Mouse (Mus musculus) midbrain, embryonic 16.5 days (tissue): Measurements from ENCODE around the gene Agbl4. TPM values are rescaled to one million over a fixed set of nuclear protein-coding genes. Genes with fewer than 3 reads are reported as not detected.

Experiments
- ATAC-seq: fragments of 200-750 bp; cut with Nextera tagmentation; 2 replicates; pipeline ENCODE4 v1.8.0; 2017; ENCODE audit warnings: moderate TSS enrichment
- H3K27ac ChIP-seq: fragments of 300-500 bp; sonication (generic); 2 replicates; pipeline ENCODE4 v1.5.1; 2014; ENCODE audit warnings: mild to moderate bottlenecking, low read length, mixed read lengths
- H3K27me3 ChIP-seq: fragments of 300-500 bp; sonication (generic); 2 replicates; pipeline ENCODE4 v1.6.1; 2014; ENCODE audit warnings: low read depth, low read length, mixed read lengths; ENCODE audit not compliant: control insufficient read depth, insufficient read depth
- H3K36me3 ChIP-seq: fragments of 300-500 bp; sonication (generic); 2 replicates; pipeline ENCODE4 v1.6.1; 2014; ENCODE audit warnings: mild to moderate bottlenecking, low read length, moderate library complexity, mixed read lengths; ENCODE audit not compliant: control insufficient read depth, insufficient read depth
- H3K4me1 ChIP-seq: fragments of 300-500 bp; sonication (generic); 2 replicates; pipeline ENCODE4 v1.6.1; 2014; ENCODE audit warnings: mild to moderate bottlenecking, low read length, mixed read lengths; ENCODE audit not compliant: control insufficient read depth, insufficient read depth
- H3K4me2 ChIP-seq: fragments of 300-500 bp; sonication (generic); 2 replicates; pipeline ENCODE4 v1.6.1; 2014; ENCODE audit warnings: mild to moderate bottlenecking, low read length, mixed read lengths
- H3K4me3 ChIP-seq: fragments of 300-500 bp; sonication (generic); 2 replicates; pipeline ENCODE4 v1.5.1; 2014; ENCODE audit warnings: low read depth, mild to moderate bottlenecking, low read length, moderate library complexity, mixed read lengths
- H3K9ac ChIP-seq: fragments of 300-500 bp; sonication (generic); 2 replicates; pipeline ENCODE4 v1.6.1; 2014; ENCODE audit warnings: low read depth, low read length, mixed read lengths
- H3K9me3 ChIP-seq: fragments of 300-500 bp; sonication (generic); replicated peaks from 2 replicates; pipeline ENCODE4 v1.6.1; 2014; ENCODE audit warnings: mild to moderate bottlenecking, low read length, mixed read lengths; ENCODE audit not compliant: control insufficient read depth, poor library complexity, severe bottlenecking
- WGBS: fragments of 180-500 bp; shearing (Covaris S2); extraction: QIAGEN DNeasy Blood & Tissue Kit; methylation state at CpG from one replicate; pipeline ENCODE4 v1.1.7; 2014; 5-methylcytosine and 5-hydroxymethylcytosine counted together
- polyA plus RNA-seq: library from polyadenylated mRNA; unstranded; fragments of >200 nt; fragmentation: Nextera tagmentation; extraction: Ambion mirVana; gene quantifications from 2 replicates; pipeline ENCODE4 v1.2.1, GENCODE M21; 2015

The Agbl4 gene
- polyA plus RNA-seq, result 3.1 and 4.5 TPM in 2 replicates

DNA sequence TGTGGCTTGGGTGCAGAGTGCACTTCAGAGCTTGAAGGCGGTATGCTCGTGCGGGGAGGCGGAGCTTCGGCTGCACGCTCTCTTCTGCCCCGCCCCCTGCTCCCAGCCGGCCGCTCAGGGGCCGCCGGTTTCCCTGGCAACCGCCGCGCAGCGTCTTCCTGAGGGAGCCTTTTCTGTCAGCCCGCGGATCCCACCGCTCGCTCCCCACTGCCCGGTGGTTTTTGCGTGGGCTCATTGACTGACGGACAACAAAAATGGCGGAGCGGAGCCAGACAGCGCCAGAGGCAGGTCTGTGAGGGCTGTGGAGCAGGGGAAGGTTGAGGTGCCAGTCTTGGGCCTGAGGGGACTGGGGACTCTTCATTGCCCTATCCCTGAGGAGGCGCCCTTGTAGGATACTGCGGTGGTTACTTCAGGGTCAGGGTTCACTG, at the start of gene Agbl4:
Gene Agbl4 (plus strand): TSS at position 44 of the 428 bp plus-strand sequence.
- H3K9me3 ChIP-seq, result no peaks in the 10 kb centered on the region
- peak within 1 kb of the TSS; percentile 70 for H3K9ac ChIP-seq
- H3K27ac ChIP-seq, result peak within 1 kb of the TSS; percentile 47
- H3K27me3 ChIP-seq, result no peaks in the 10 kb centered on the region
- ATAC-seq, result peak; percentile 99
- H3K4me3 ChIP-seq, result peak within 1 kb of the TSS; percentile 67
- under 1% methylated on average over 27 of the region's 27 CpGs for WGBS
- H3K36me3 ChIP-seq, result no peaks in the 10 kb centered on the region
- peak within 1 kb of the TSS; percentile 72 for H3K4me2 ChIP-seq
- peaks cover 5% of the 10 kb centered on the region; the same call in 1 of the 2 replicates for H3K4me1 ChIP-seq

DNA sequence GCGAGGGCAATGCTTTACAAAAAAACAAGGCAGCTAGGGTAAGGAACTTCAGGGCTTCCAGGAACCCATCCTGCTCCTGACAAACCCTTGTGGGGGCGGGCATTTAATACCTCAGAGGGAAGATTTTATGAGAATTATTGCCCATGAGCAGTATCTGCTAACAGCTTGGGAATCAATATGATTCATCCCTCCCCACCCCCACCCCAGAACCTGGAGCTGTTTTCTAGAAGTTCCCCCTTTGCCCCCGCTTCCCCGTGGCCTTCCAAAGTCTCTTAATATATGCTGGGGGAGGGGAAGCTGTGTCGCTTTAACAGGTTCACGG, 46.6 kb upstream of the Agbl4 start:
- no peaks in the 10 kb centered on the region for H3K27me3 ChIP-seq
- WGBS, result 6% methylated on average over 6 of the region's 6 CpGs
- peak overlapping the region; percentile 84 for H3K27ac ChIP-seq
- H3K4me3 ChIP-seq, result peak overlapping the region; percentile 55
- no peaks in the 10 kb centered on the region for H3K9me3 ChIP-seq
- ATAC-seq, result peak; percentile 39
- H3K4me2 ChIP-seq, result peak overlapping the region; percentile 61
- no peaks in the 10 kb centered on the region for H3K36me3 ChIP-seq
- 0 out of 2 replicates have a peak, but pooled peaks cover 2% of the 10 kb centered on the region for H3K4me1 ChIP-seq
- H3K9ac ChIP-seq, result peak overlapping the region; percentile 77

DNA sequence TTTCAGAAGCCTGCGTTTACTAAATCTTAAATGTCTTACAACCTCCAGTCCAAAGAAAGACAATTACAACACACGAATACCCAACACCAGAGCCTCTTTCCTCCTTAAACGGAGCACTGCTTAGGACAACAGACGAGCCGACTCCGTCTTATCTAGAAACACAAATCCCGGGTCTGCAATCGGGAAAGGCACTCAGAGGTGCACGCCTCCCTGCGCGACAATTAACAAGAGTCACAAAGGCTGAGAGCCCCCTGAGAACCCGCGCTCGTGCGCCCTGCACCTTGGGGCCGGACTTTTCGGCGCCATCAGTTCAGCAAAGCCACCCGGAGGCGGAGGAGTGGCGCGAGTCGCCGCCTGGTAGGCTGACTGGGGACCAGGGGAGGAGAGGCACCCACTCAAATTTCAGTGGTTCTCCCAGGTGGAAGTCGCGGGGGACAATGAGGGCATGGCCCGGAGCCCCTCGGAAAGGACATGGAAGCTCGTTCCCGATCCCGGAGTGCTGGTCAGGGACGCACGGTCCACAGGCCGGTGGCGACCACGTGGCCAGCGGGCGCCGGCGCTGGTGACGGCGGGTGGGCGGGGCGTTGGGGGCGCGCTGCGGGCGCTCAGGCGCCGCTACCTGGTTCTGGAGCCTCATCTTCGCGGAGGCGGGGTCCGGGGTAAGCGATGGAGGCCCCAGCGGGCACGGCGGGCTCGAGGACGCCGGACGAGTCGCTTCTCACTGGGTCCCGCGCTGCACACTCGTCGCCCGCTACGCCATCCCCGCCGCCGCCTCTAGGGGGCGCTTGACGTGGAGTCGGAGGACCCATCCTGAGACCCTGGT, 46.1 kb upstream of the Agbl4 start, which contains the start of gene Elavl4:
Gene Elavl4 (minus strand): TSS at position 732 of the 823 bp plus-strand sequence.
- under 1% methylated on average over 69 of the region's 75 CpGs for WGBS
- ATAC-seq, result peak; percentile 97

DNA sequence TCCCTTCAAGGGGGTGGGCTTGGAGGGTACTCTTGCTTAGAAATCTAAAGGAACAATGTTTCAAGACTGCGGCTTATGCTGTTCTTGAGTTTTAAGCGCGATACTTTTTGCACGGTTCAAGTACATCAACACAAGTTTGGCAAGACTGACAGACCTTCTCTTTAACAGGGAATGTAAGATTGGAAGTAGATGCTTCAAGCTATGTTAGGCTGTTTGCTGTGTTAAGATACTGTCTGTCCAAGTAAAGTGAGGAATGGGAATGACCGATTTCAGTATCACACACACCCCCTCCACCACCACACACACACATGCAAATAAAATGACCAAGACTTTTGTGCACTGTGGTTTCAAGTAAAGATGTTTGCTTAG, 45.5 kb upstream of the Agbl4 start:
- Histone ChIP-seq H3K27me3 (no peaks in the 10 kb centered on the region), H3K36me3 (no peaks in the 10 kb centered on the region), H3K27ac (peak overlapping the region; percentile 84), H3K9me3 (no peaks in the 10 kb centered on the region), H3K4me1 (0 out of 2 replicates have a peak, but pooled peaks cover 2% of the 10 kb centered on the region), H3K4me3 (peak overlapping the region; percentile 55), H3K9ac (peak overlapping the region; percentile 77), H3K4me2 (peak overlapping the region; percentile 61)
- WGBS, result 7% methylated on average over 5 of the region's 5 CpGs
- ATAC-seq, result peak; percentile 53

More for the DNA sequence above, 46.1 kb upstream of the Agbl4 start, which contains the start of gene Elavl4:
- Histone ChIP-seq H3K4me3 (peak within 1 kb of the TSS; percentile 55), H3K4me2 (peak within 1 kb of the TSS; percentile 61), H3K9me3 (no peaks in the 10 kb centered on the region), H3K36me3 (no peaks in the 10 kb centered on the region), H3K27me3 (no peaks in the 10 kb centered on the region), H3K9ac (peak within 1 kb of the TSS; percentile 77), H3K27ac (peak within 1 kb of the TSS; percentile 84), H3K4me1 (0 out of 2 replicates have a peak, but pooled peaks cover 2% of the 10 kb centered on the region)

DNA sequence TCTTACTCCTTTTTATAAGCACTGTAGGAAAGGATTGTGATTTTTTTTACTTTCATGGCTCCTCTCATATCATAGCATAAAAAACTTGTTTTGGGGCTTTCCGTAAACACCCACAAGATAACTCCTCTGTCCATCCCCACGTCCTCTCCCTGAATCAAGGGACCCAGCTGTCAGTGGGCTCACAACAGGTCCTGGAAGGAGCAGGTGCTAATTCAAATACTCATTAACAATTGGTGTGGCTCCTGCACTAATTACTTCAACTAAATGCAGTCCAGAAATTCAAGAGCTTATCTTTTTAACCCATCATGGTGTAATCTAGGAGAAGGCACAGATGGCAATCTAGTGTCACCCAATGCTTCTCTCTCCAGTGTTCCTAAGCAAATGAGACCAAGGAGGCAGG, 36.9 kb upstream of the Agbl4 start:
- H3K4me2 ChIP-seq, result no peak overlapping the region
- H3K9ac ChIP-seq, result no peak overlapping the region
- no peak overlapping the region for H3K4me3 ChIP-seq
- H3K4me1 ChIP-seq, result no peaks in the 10 kb centered on the region
- no peaks in the 10 kb centered on the region for H3K36me3 ChIP-seq
- 70% methylated on average over 2 of the region's 2 CpGs for WGBS
- H3K27me3 ChIP-seq, result no peaks in the 10 kb centered on the region
- no peaks in the 10 kb centered on the region for H3K9me3 ChIP-seq
- ATAC-seq, result no peak
- no peak overlapping the region for H3K27ac ChIP-seq

DNA sequence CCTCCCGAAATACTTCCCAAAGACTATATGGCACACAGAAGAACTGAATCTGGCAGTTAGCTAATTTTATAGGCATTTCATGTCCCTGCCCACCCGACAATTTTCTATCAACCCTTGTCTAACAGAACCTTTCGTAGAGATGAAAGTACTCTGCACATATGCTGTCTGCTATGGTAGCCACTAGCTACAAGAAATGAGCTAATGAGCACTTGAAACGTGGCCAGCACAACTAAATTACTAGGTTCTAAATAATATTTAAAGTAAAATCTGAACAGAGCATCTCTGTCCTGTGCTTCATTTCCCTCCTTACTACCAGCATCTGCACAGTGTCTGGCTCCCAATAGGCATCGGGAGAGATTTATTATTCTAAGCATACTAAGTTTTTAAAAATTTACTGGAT, 1.2 kb upstream of the Agbl4 start:
- no peak overlapping the region for H3K4me2 ChIP-seq
- no peak overlapping the region for H3K4me3 ChIP-seq
- H3K4me1 ChIP-seq, result peaks cover 5% of the 10 kb centered on the region; the same call in 1 of the 2 replicates
- no peaks in the 10 kb centered on the region for H3K36me3 ChIP-seq
- ATAC-seq, result no peak
- WGBS, result 70% methylated on average over 5 of the region's 5 CpGs
- H3K27me3 ChIP-seq, result no peaks in the 10 kb centered on the region
- H3K9me3 ChIP-seq, result no peaks in the 10 kb centered on the region
- no peak overlapping the region for H3K27ac ChIP-seq
- no peak overlapping the region for H3K9ac ChIP-seq

DNA sequence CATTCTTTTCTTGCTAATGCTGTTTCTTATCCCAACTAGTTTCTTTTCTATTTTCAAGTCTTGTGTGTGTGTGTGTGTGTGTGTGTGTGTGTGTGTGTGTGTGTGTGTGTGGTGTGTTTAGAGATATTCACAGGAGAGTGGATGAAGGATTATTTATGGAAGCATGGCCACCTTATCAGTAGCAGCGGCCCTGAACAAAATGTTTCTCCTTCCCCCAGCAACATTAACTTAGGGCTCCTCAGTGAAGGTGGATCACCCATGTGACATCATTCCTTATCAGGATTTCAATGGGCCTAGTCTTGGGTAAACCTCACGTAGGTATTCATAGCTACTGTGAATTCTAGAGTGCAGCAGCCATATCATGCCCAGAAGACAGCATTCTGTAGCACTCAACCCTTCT, 22.8 kb downstream of the Agbl4 start:
- Histone ChIP-seq H3K4me3 (no peak overlapping the region), H3K36me3 (no peaks in the 10 kb centered on the region), H3K4me1 (no peaks in the 10 kb centered on the region), H3K9me3 (no peaks in the 10 kb centered on the region), H3K27ac (no peak overlapping the region), H3K9ac (no peak overlapping the region), H3K27me3 (no peaks in the 10 kb centered on the region), H3K4me2 (no peak overlapping the region)
- 90% methylated on average over 2 of the region's 2 CpGs for WGBS
- no peak for ATAC-seq

DNA sequence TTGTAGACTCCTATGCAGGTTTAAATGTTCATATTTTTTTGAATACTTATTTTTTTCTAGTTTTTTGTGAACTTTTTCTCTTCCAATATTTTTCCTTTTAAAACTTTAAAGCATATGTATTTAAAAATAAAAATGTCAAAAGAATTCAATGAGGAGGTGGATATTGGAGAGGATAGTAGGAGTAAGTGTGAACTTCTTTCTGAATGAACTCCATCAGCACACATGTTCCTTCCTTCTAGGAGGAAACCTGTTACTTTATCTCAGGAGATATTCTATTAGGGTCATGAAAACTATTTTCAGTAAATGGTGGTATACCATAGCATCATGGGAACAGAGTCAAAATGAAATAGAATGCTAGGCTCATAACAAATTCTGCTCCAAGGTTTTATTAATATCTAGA, 30.2 kb downstream of the Agbl4 start:
- no peak for ATAC-seq
- Histone ChIP-seq H3K4me2 (no peak overlapping the region), H3K27me3 (no peaks in the 10 kb centered on the region), H3K36me3 (no peaks in the 10 kb centered on the region), H3K27ac (no peak overlapping the region), H3K4me1 (no peaks in the 10 kb centered on the region), H3K4me3 (no peak overlapping the region), H3K9me3 (no peaks in the 10 kb centered on the region), H3K9ac (no peak overlapping the region)

DNA sequence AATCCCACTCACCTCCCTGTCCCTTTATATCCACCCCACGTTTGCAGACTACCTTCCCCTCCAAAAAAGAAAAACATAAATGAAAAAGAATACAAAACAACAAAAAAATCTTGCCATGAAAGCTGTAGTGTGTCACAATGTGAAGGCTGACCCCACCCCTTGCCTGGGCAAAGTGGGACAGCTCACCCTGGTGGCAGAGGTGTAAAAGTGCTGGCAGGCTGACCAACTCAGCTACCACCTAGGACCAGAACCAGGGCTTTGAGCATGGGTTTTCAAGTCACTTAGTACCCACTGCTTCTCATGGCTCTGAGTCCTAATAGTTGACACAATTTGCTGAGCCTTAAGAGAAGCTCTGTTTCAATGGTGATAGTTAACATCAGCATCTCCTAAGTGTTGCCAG, 96.9 kb downstream of the Agbl4 start:
- H3K27me3 ChIP-seq, result no peaks in the 10 kb centered on the region
- WGBS, result 68% methylated on average over 1 of the region's 1 CpGs
- no peak overlapping the region for H3K4me3 ChIP-seq
- H3K4me2 ChIP-seq, result no peak overlapping the region
- H3K9me3 ChIP-seq, result no peaks in the 10 kb centered on the region
- no peak overlapping the region for H3K9ac ChIP-seq
- H3K4me1 ChIP-seq, result no peaks in the 10 kb centered on the region
- no peak for ATAC-seq
- H3K27ac ChIP-seq, result no peak overlapping the region
- no peaks in the 10 kb centered on the region for H3K36me3 ChIP-seq
